Mouse (Mus musculus) adrenal gland, adult (tissue): Measurements from ENCODE around the gene Rabac1.

ENCODE experiments used
- DNase-seq, 2 experiments: peaks; one replicate each; pipeline ENCODE4 v3.0.0; 2022 to 2023; ENCODE audit warnings: low spot score in 1 of 2; ENCODE audit not compliant: inconsistent age in 2 of 2

The Rabac1 gene

DNA sequence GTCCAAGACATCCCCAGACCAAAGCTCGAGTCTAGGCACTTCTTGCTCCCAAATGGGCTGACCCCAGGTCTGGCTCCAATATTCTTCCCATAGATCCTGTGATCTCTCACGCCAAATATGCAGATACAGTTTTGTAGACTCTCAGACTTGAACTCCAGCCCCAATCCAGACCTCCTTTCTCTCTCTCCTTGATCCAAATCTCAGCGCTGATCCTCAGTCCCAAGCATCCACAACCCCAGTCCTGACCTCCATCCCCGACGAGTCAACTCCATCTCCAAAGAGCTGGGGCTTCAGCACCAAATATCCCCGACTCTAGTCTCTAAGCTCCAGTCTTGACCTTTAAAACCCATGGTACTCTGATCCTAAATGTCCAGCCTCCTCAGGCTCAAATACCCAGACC is 28.9 kb downstream of the Rabac1 start:
- no peak for DNase-seq

GRCm38 (mm10) chr7:24931651-24932050 is 40.9 kb downstream of the Rabac1 start:
- DNase-seq, result no peak

DNA sequence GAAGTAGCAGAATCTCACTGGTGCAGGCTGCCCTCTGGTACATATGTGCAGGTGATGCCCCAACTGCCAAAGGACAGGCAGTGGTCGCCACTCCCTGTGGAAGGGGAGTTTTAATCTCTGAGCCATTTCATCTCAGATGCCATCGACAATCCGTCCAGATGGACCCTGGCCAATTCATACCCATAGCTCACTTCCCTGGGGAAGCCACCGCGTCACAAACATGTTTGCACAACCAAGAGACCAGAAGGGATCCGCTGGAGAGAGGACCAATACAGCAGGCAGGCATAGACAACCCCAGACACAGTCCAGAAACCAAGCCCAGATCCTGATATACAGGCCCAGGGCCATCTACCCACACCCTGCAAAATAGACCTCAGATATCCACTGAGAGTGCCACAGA is 42.1 kb downstream of the Rabac1 start:
- no peak for DNase-seq
